Mouse (Mus musculus): Measurements from ENCODE around the gene Evx2.

Evx2 gene

DNA sequence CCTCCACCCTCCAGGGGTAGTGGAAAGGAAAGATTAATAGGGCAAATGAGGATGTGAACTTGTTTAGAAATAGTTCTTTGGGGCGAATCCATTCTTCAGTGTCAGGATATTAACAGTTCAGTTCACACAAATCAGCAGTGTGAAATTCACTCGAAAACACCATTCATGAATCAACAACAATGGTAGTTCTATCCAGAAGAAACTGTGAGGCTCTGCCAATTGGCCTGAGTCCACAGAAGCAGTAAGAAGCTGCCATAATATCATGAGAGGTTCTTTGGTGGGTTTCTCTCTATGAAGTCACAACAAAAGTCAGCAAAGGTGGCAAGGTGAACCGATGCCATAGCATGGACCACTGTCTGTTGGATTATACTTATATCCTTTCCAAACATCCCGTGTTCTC lies 48.0 kb downstream of the Evx2 start:
- no peak for DNase-seq

DNA sequence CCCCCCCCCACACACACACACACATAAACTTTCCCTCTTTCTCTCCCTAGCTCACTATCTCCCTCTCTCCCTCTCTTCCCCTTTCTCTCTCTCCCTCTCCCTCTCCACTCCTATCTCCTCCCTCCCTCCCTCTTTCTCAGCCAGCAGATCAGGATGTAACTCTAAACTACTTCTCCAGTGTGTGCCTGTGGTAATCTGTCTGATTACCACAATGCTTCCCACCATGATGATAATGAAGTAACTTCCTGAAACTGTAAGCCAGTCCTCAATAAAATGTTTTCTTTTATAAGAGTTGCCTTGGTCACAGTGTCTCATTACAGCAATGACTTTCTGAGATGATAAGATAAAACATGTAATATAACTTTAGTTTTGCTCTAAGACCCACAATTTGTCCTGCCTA lies 50.0 kb downstream of the Evx2 start:
- DNase-seq: no peak

DNA sequence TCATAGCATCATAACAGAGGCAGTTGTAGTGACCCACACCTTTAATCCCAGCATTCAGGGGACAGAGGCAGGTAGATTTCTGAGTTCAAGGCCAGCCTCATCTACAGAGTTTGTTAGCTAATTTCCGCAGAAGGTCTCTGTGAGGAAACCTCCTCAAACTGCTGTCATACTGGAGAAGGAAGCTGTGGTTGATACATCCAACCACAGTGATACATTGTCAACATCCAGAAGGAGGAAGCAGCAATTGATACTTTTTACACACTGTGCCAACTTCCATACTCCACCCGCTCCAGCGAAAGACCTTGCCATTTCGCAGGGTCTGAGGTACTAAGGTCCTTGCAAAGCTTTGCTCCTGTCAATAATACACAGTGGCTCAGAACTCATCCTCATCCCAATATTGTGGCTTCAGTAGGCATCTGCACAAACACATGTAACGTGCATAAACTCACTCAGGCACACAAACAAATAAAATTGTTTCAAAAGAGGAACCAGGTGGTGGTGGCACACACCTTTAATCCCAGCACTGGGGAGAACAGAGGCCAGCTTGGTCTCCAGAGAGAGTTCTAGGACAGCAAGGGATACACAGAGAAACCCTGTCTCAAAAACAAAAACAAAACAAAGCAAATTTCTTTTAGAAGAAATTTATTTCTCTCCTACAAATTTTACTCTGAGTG lies 53.1 kb downstream of the Evx2 start:
- no peak for DNase-seq

DNA sequence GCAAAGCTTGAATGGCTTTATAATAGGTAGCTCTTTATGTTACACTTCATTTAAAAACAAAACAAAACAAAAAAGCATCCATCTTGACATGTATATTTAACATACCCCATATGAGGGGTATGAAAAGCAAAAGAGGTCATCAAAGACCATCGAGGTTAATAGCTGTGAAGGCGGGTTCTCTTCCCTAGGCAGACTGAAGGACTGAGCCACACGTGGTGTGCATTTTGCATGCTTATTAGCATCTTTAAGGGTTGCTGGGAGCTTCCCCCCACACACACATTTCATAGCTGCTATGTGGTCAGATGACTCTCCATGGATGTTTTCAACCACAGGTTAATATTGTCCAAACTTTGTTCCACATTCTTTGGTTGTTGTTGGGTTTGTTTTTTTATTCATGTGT lies 55.3 kb downstream of the Evx2 start:
- no peak for DNase-seq
